Mouse (Mus musculus) lung, embryonic 14.5 days (tissue): ENCODE measurements at regions not wholly inside any gene's neighbourhood (a gene's known extent, or its start where the extent isn't known, plus 50 kb on each side); places are given as distances from the start of the nearest gene placed in this dataset.

Experiments
- ATAC-seq: fragments of 200-750 bp; cut with Nextera tagmentation; 2 replicates; pipeline ENCODE4 v1.8.0; 2017; ENCODE audit warnings: mild to moderate bottlenecking, moderate TSS enrichment, moderate library complexity; ENCODE audit not compliant: insufficient read depth
- DNase-seq: peaks from one replicate; pipeline ENCODE4 v3.0.0-alpha.2; 2015
- H3K27ac ChIP-seq: fragments of 300-500 bp; sonication (generic); 2 replicates; pipeline ENCODE4 v1.5.1; 2014; ENCODE audit warnings: low read depth, mild to moderate bottlenecking, moderate library complexity
- H3K27me3 ChIP-seq: fragments of 300-500 bp; sonication (generic); 2 replicates; pipeline ENCODE4 v1.6.1; 2014; ENCODE audit warnings: low read length, control low read depth; ENCODE audit not compliant: insufficient read depth
- H3K36me3 ChIP-seq: fragments of 300-500 bp; sonication (generic); 2 replicates; pipeline ENCODE4 v1.6.1; 2014; ENCODE audit warnings: control low read depth; ENCODE audit not compliant: insufficient read depth
- H3K4me1 ChIP-seq: fragments of 300-500 bp; sonication (generic); 2 replicates; pipeline ENCODE4 v1.6.1; 2014; ENCODE audit warnings: antibody characterized with exemption, control low read depth; ENCODE audit not compliant: insufficient read depth
- H3K4me2 ChIP-seq: fragments of 300-500 bp; sonication (generic); 2 replicates; pipeline ENCODE4 v1.6.1; 2014; ENCODE audit warnings: mild to moderate bottlenecking
- H3K4me3 ChIP-seq: fragments of 300-500 bp; sonication (generic); 2 replicates; pipeline ENCODE4 v1.5.1; 2014; ENCODE audit warnings: low read depth, low read length
- H3K9ac ChIP-seq: fragments of 300-500 bp; sonication (generic); 2 replicates; pipeline ENCODE4 v1.6.1; 2014
- H3K9me3 ChIP-seq: fragments of 300-500 bp; sonication (generic); 2 replicates; pipeline ENCODE4 v1.6.1; 2016; ENCODE audit warnings: low read depth, low read length, control low read depth
- CTCF ChIP-seq: IDR thresholded peaks from 2 replicates; pipeline ENCODE4 v1.5.1; 2016; ENCODE audit warnings: antibody characterized with exemption, low read depth
- WGBS: fragments of 180-500 bp; shearing (Covaris S2); extraction: QIAGEN DNeasy Blood & Tissue Kit; methylation state at CpG from one replicate; pipeline ENCODE4 v1.1.7; 2014; 5-methylcytosine and 5-hydroxymethylcytosine counted together
- microRNA counts: library from miRNA; unstranded; fragments of <30 nt; microRNA quantifications from one replicate; lab custom pipeline; 2016
- microRNA-seq: library from miRNA; unstranded; fragments of <30 nt; microRNA quantifications from one replicate; pipeline ENCODE4, GENCODE M21; 2016; ENCODE audit warnings: borderline number of aligned reads

DNA sequence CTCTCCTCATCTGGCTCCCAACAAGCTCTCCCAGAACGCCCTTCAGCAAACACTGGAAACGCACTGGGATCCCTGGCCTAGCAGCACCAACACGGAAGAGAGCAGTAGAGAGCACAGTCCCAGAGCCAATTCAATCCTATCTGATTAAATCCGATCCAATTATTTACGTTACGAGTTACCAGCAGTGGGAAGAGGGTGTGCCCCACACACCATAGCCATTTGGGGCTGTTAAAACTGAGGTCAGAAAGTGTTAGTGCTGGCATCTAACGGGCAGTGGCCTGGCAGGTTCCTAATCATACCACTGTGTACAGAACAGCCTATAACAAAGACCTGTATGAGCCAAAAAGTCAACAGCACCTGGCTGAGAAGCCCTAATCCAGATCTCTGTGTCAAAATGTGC lies 60.1 kb upstream of the Nfe2l3 start:
- Histone ChIP-seq H3K4me1 (no peaks in the 10 kb centered on the region; the same call in 1 of the 2 replicates), H3K36me3 (no peaks in the 10 kb centered on the region), H3K9ac (no peak overlapping the region), H3K4me2 (no peak overlapping the region), H3K27ac (no peak overlapping the region), H3K27me3 (no peaks in the 10 kb centered on the region), H3K9me3 (no peaks in the 10 kb centered on the region), H3K4me3 (no peak overlapping the region)
- ATAC-seq (no peak), DNase-seq (no peak)
- 39% methylated on average over 7 of the region's 7 CpGs for WGBS
- TF ChIP-seq CTCF, result no peak

DNA sequence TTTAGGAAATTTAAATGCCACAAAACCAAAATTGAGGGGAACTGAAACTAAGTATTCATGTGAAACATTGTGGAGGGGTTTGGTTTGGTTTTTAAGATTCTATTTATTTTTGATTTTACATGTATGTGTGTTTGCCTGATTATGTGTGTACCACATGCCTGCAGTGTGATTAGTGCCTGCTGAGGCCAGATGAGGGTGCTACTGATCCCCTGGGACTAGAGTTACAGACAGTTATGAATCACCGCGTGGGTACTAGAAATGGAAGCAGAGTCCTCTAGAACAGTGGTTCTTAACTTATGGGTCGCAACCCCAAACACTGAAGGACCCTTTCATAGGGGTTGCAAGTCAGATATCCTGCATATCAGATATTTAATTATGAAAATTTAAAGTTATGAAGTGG lies 54.0 kb upstream of the Nfe2l3 start:
- Histone ChIP-seq H3K36me3 (no peaks in the 10 kb centered on the region), H3K4me1 (no peaks in the 10 kb centered on the region), H3K4me2 (no peak overlapping the region), H3K4me3 (no peak overlapping the region), H3K27me3 (no peaks in the 10 kb centered on the region), H3K9ac (no peak overlapping the region), H3K9me3 (no peaks in the 10 kb centered on the region), H3K27ac (no peak overlapping the region)
- 79% methylated on average over 3 of the region's 3 CpGs for WGBS
- DNase-seq (no peak), ATAC-seq (no peak)
- TF ChIP-seq CTCF, result 0 out of 2 replicates have a peak, but pooled peaks have one; percentile 3

DNA sequence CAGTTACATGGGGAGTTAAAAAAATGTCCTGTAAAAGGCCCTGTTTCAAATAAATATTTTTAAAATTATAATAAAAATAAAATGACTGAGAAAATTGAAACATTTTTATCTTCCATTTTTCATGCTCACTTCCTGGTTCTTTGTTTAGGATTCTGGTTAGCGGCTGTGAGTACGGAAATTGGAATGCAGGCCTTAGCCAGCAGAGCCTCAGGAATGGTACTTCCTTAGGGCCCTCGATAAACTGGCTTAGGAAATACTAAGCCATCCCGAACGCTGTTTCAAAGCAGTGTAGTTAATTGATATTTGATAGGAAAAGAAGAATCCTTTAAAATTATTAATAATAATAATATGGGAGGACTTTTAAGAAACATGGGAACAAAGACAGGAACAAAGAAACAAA lies 53.4 kb upstream of the Nfe2l3 start:
- Histone ChIP-seq H3K36me3 (no peaks in the 10 kb centered on the region), H3K9me3 (no peaks in the 10 kb centered on the region), H3K4me2 (peak overlapping the region; percentile 69), H3K27ac (peak overlapping the region; percentile 91), H3K4me3 (peak overlapping the region; percentile 40), H3K4me1 (no peaks in the 10 kb centered on the region), H3K9ac (peak overlapping the region; percentile 77), H3K27me3 (no peaks in the 10 kb centered on the region)
- no peak for TF ChIP-seq CTCF
- WGBS, result 4% methylated on average over 5 of the region's 5 CpGs
- 0 out of 2 replicates have a peak, but pooled peaks have one; percentile 63 for ATAC-seq
- peak; percentile 73 for DNase-seq

DNA sequence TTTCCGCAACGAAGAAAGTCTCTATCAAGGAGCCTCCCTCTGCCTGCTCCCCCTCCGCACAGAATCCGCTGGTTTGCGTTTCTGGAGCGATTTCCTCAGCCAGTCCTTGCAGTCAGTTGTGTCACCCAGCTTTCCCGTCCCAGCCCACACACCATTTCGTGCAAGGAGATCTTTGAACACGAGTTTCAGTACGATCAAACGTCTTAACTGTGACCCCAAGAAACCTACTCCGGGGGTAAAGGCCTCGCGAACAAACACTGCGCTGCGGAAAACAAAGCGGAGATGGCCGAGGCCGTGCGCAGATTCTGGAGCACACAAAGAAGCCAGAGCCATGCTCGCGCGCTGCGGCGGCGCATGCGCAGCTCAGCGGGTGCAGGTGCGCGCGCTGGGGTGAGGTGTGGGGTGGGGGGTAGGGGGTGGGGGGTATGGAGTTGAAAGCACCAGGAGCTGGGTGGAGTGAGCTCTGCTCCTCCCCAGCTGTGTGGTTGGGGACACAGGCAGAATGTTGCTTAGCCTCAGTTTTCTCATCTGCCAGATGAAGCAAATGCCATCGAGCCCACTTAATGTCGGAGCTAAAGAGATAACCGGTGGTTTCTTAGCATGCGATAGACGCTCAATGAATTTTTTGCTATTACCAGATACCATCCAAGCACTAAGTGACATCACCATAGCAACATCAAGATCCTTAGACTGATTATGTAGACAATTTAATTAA lies 52.8 kb upstream of the Nfe2l3 start:
- H3K27me3 ChIP-seq, result no peaks in the 10 kb centered on the region
- H3K36me3 ChIP-seq, result no peaks in the 10 kb centered on the region
- peak overlapping the region; percentile 91 for H3K27ac ChIP-seq
- peak overlapping the region; percentile 40 for H3K4me3 ChIP-seq
- H3K4me2 ChIP-seq, result peak overlapping the region; percentile 69
- DNase-seq, result peak; percentile 83
- ATAC-seq, result peak; percentile 72
- H3K9me3 ChIP-seq, result no peaks in the 10 kb centered on the region
- WGBS, result 3% methylated on average over 36 of the region's 36 CpGs
- peak overlapping the region; percentile 77 for H3K9ac ChIP-seq
- H3K4me1 ChIP-seq, result no peaks in the 10 kb centered on the region
- TF ChIP-seq CTCF, result no peak

DNA sequence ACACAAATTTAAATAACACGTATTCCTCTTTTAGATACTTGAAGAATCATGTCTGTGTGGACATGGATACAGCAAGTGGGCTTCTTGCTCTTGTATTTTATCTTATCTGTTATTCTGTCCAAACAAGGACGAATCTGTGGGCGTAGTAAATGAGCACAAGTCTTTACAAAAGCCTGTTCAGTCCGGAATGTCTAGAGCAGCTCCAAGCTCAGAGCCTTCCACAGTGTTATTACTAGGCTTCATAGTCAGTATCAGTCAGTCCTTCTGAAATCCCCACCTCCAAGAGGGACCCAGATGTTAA lies 52.2 kb upstream of the Nfe2l3 start:
- Histone ChIP-seq H3K4me1 (no peaks in the 10 kb centered on the region), H3K36me3 (no peaks in the 10 kb centered on the region), H3K4me3 (no peak overlapping the region), H3K27me3 (no peaks in the 10 kb centered on the region), H3K27ac (no peak overlapping the region), H3K9ac (no peak overlapping the region), H3K9me3 (no peaks in the 10 kb centered on the region), H3K4me2 (peak overlapping the region; percentile 69)
- 53% methylated on average over 4 of the region's 4 CpGs for WGBS
- no peak for TF ChIP-seq CTCF
- no peak for ATAC-seq
- no peak for DNase-seq

DNA sequence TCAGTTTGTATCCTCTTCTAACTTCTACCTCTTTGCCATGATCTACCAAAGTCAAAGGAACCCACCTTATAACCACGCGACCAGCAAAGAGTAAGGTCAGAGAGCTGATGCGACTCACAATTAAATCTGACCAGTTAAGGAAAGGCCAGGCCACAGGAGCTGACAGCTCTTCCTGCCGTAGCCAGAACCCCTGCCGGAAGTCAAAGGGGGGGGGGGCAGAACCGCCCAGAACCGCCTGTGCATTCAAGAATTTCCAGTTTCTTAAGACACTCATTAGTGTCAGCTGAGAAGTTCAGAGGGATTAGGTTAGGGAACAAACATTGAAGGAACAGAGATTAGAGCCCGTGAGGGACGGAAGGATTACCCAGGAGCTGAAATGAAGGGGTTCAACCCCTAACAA lies 51.0 kb upstream of the Nfe2l3 start:
- H3K4me2 ChIP-seq, result no peak overlapping the region
- no peak overlapping the region for H3K4me3 ChIP-seq
- no peaks in the 10 kb centered on the region for H3K9me3 ChIP-seq
- no peak for TF ChIP-seq CTCF
- no peak overlapping the region for H3K9ac ChIP-seq
- DNase-seq (peak; percentile 34), ATAC-seq (no peak)
- WGBS, result 39% methylated on average over 9 of the region's 9 CpGs
- no peaks in the 10 kb centered on the region for H3K4me1 ChIP-seq
- no peaks in the 10 kb centered on the region for H3K36me3 ChIP-seq
- no peak overlapping the region for H3K27ac ChIP-seq
- no peaks in the 10 kb centered on the region for H3K27me3 ChIP-seq

MicroRNAs in the stretch of these regions (microRNA counts, 519-probe panel; counts per million panel counts)
- 4,859 counts per million, percentile 94 among the panel's probes with 10 or more counts for microRNA mmu-miR-148a (lab: Ali Mortazavi, UCI)

Small RNA genes in the stretch of these regions (microRNA-seq; reads per million reads assigned to microRNA genes)
- 1,236 reads per million, percentile 74 among the genes with 10 or more reads in this experiment for gene Mir148a
